Mouse (Mus musculus): ENCODE data around the gene Pfpl.
A peak's percentile ranks its signal among the peaks of the same experiment; 100 is the strongest.

Gene Pfpl

GRCm38 (mm10) chr19:12427605-12428004 is at the start of gene Pfpl:
Pfpl (plus strand) TSS chr19:12427905.
- DNase-seq (ENCODE audit: low read depth, low spot score), result no peak

- DNase-seq (ENCODE audit: low read depth, low spot score), result no peak
These were observed 40.7 kb upstream of the Pfpl start, which contains the start of gene Olfr1440 for GRCm38 (mm10) chr19:12386979-12387378. Olfr1440 (plus strand) TSS chr19:12387279.

- DNase-seq (ENCODE audit: low read depth, low spot score), result no peak
These were observed 14.0 kb upstream of the Pfpl start for GRCm38 (mm10) chr19:12413737-12414136.

- DNase-seq (ENCODE audit: low read depth, low spot score), result no peak
These were observed 10.3 kb upstream of the Pfpl start, which contains the start of gene Olfr1441 for GRCm38 (mm10) chr19:12417361-12417760. Olfr1441 (plus strand) TSS chr19:12417433.

- DNase-seq (ENCODE audit: low read depth, low spot score), result no peak
These were observed 9.4 kb upstream of the Pfpl start for GRCm38 (mm10) chr19:12418312-12418711.

- DNase-seq (ENCODE audit: low read depth, low spot score), result no peak
These were observed 7.2 kb upstream of the Pfpl start for GRCm38 (mm10) chr19:12420555-12420954.

GRCm38 (mm10) chr19:12421680-12422079 is 6.0 kb upstream of the Pfpl start:
- peak; percentile 12 for DNase-seq (ENCODE audit: low read depth, low spot score)

GRCm38 (mm10) chr19:12427101-12427500 is 604 bp upstream of the Pfpl start:
- DNase-seq (ENCODE audit: low read depth, low spot score), result no peak

GRCm38 (mm10) chr19:12433033-12433432 is 5.3 kb downstream of the Pfpl start:
- DNase-seq (ENCODE audit: low read depth, low spot score), result peak; percentile 59

GRCm38 (mm10) chr19:12435011-12435416 is 7.3 kb downstream of the Pfpl start:
- no peak for DNase-seq (ENCODE audit: low read depth, low spot score)

- no peak for DNase-seq (ENCODE audit: low read depth, low spot score)
These were observed 8.2 kb downstream of the Pfpl start for GRCm38 (mm10) chr19:12435750-12436524.

GRCm38 (mm10) chr19:12439581-12439980 is 11.9 kb downstream of the Pfpl start:
- DNase-seq (ENCODE audit: low read depth, low spot score), result no peak

GRCm38 (mm10) chr19:12440103-12440725 is 12.5 kb downstream of the Pfpl start:
- DNase-seq (ENCODE audit: low read depth, low spot score), result no peak

- no peak for DNase-seq (ENCODE audit: low read depth, low spot score)
These were observed 14.9 kb downstream of the Pfpl start for GRCm38 (mm10) chr19:12442560-12442959.

- no peak for DNase-seq (ENCODE audit: low read depth, low spot score)
These were observed 17.3 kb downstream of the Pfpl start for GRCm38 (mm10) chr19:12445014-12445413.

GRCm38 (mm10) chr19:12457401-12458066 is 29.8 kb downstream of the Pfpl start:
- DNase-seq (ENCODE audit: low read depth, low spot score), result no peak

GRCm38 (mm10) chr19:12459516-12459915 is 31.8 kb downstream of the Pfpl start:
- no peak for DNase-seq (ENCODE audit: low read depth, low spot score)

GRCm38 (mm10) chr19:12460282-12461249 is 32.9 kb downstream of the Pfpl start, which contains the start of gene Mpeg1:
Mpeg1 (plus strand) TSS chr19:12460779.
- no peak for DNase-seq (ENCODE audit: low read depth, low spot score)

GRCm38 (mm10) chr19:12462851-12463721 is 35.4 kb downstream of the Pfpl start:
- no peak for DNase-seq (ENCODE audit: low read depth, low spot score)

- peak; percentile 54 for DNase-seq (ENCODE audit: low read depth, low spot score)
These were observed 36.0 kb downstream of the Pfpl start for GRCm38 (mm10) chr19:12463722-12464035.
